Mouse (Mus musculus) kidney, embryonic 14.5 days (tissue): ENCODE measurements around the gene Atp2b2. TPM values are rescaled to one million over a fixed set of nuclear protein-coding genes. Genes with fewer than 3 reads are reported as not detected.
A peak's percentile ranks its signal among the peaks of the same experiment; 100 is the strongest.

Source experiments
- ATAC-seq: fragments of 200-750 bp; cut with Nextera tagmentation; 2 replicates; pipeline ENCODE4 v1.8.0; 2017; ENCODE audit warnings: moderate number of reproducible peaks, mild to moderate bottlenecking, moderate TSS enrichment, moderate library complexity; ENCODE audit not compliant: low FRiP score, low TSS enrichment
- H3K27ac ChIP-seq: fragments of 300-500 bp; sonication (generic); 2 replicates; pipeline ENCODE4 v1.5.1; 2014; ENCODE audit warnings: low read depth, mild to moderate bottlenecking, low read length, moderate library complexity, mixed read lengths
- H3K27me3 ChIP-seq: fragments of 300-500 bp; sonication (generic); 2 replicates; pipeline ENCODE4 v1.6.1; 2014; ENCODE audit warnings: mild to moderate bottlenecking, low read length; ENCODE audit not compliant: control insufficient read depth, insufficient read depth
- H3K36me3 ChIP-seq: fragments of 300-500 bp; sonication (generic); 2 replicates; pipeline ENCODE4 v1.6.1; 2014; ENCODE audit warnings: low read length, mixed read lengths; ENCODE audit not compliant: control insufficient read depth, insufficient read depth
- H3K4me1 ChIP-seq: fragments of 300-500 bp; sonication (generic); 2 replicates; pipeline ENCODE4 v1.6.1; 2014; ENCODE audit warnings: low read length, mixed read lengths; ENCODE audit not compliant: control insufficient read depth, insufficient read depth
- H3K4me2 ChIP-seq: fragments of 300-500 bp; sonication (generic); replicated peaks from 2 replicates; pipeline ENCODE4 v1.6.1; 2014; ENCODE audit warnings: low read depth, mild to moderate bottlenecking, low read length
- H3K4me3 ChIP-seq: fragments of 300-500 bp; sonication (generic); 2 replicates; pipeline ENCODE4 v1.5.1; 2014; ENCODE audit warnings: mild to moderate bottlenecking, low read length
- H3K9ac ChIP-seq: fragments of 300-500 bp; sonication (generic); 2 replicates; pipeline ENCODE4 v1.6.1; 2014; ENCODE audit warnings: low read depth, mild to moderate bottlenecking, low read length, moderate library complexity
- H3K9me3 ChIP-seq: fragments of 300-500 bp; sonication (generic); 2 replicates; pipeline ENCODE4 v1.6.1; 2016; ENCODE audit warnings: low read length; ENCODE audit not compliant: control insufficient read depth
- WGBS: fragments of 180-500 bp; shearing (Covaris S2); extraction: QIAGEN DNeasy Blood & Tissue Kit; methylation state at CpG from one replicate; pipeline ENCODE4 v1.1.7; 2014; 5-methylcytosine and 5-hydroxymethylcytosine counted together
- polyA plus RNA-seq: library from polyadenylated mRNA; unstranded; fragments of >200 nt; fragmentation: Nextera tagmentation; extraction: Ambion mirVana; gene quantifications from 2 replicates; pipeline ENCODE4 v1.2.1, GENCODE M21; 2014

Atp2b2 gene
- polyA plus RNA-seq, 1 experiment from 2014 or later = 0.47 TPM

GRCm38 (mm10) chr6:113787459-113787968, 254.9 kb downstream of the Atp2b2 start:
- Histone ChIP-seq H3K27me3 (0 out of 2 replicates have a peak, but pooled peaks cover 2% of the 10 kb centered on the region), H3K4me2 (no peak overlapping the region), H3K36me3 (no peaks in the 10 kb centered on the region), H3K27ac (no peak overlapping the region), H3K9ac (no peak overlapping the region), H3K4me1 (no peaks in the 10 kb centered on the region), H3K4me3 (no peak overlapping the region), H3K9me3 (no peaks in the 10 kb centered on the region)
- ATAC-seq = peak; percentile 68; the same call in 1 of the 2 replicates
- WGBS = 17% methylated on average over 6 of the region's 6 CpGs

GRCm38 (mm10) chr6:113785658-113786057, 256.8 kb downstream of the Atp2b2 start:
- Histone ChIP-seq H3K9me3 (no peaks in the 10 kb centered on the region), H3K27ac (no peak overlapping the region), H3K4me2 (no peak overlapping the region), H3K9ac (no peak overlapping the region), H3K4me3 (no peak overlapping the region), H3K27me3 (no peaks in the 10 kb centered on the region), H3K4me1 (no peaks in the 10 kb centered on the region), H3K36me3 (no peaks in the 10 kb centered on the region)
- WGBS = 83% methylated on average over 7 of the region's 7 CpGs
- ATAC-seq = no peak

GRCm38 (mm10) chr6:113778229-113778753, 264.1 kb downstream of the Atp2b2 start:
- Histone ChIP-seq H3K27me3 (no peaks in the 10 kb centered on the region), H3K4me1 (no peaks in the 10 kb centered on the region), H3K4me3 (no peak overlapping the region), H3K27ac (no peak overlapping the region), H3K4me2 (no peak overlapping the region), H3K36me3 (no peaks in the 10 kb centered on the region), H3K9me3 (no peaks in the 10 kb centered on the region), H3K9ac (no peak overlapping the region)
- no peak for ATAC-seq
- WGBS = 58% methylated on average over 7 of the region's 7 CpGs

- H3K9ac ChIP-seq = no peak overlapping the region
- H3K4me2 ChIP-seq = no peak overlapping the region
- no peaks in the 10 kb centered on the region for H3K9me3 ChIP-seq
- no peaks in the 10 kb centered on the region for H3K4me1 ChIP-seq
- WGBS = 59% methylated on average over 11 of the region's 11 CpGs
- ATAC-seq = no peak
- H3K4me3 ChIP-seq = no peak overlapping the region
- H3K36me3 ChIP-seq = no peaks in the 10 kb centered on the region
- no peaks in the 10 kb centered on the region for H3K27me3 ChIP-seq
- no peak overlapping the region for H3K27ac ChIP-seq
These were observed 273.6 kb downstream of the Atp2b2 start for GRCm38 (mm10) chr6:113768804-113769203.

GRCm38 (mm10) chr6:113761644-113762043, 280.8 kb downstream of the Atp2b2 start:
- H3K9ac ChIP-seq = no peak overlapping the region
- H3K4me2 ChIP-seq = no peak overlapping the region
- ATAC-seq = peak; percentile 78
- no peak overlapping the region for H3K4me3 ChIP-seq
- 24% methylated on average over 7 of the region's 7 CpGs for WGBS
- H3K27ac ChIP-seq = no peak overlapping the region
- no peaks in the 10 kb centered on the region for H3K27me3 ChIP-seq
- H3K4me1 ChIP-seq = no peaks in the 10 kb centered on the region
- H3K9me3 ChIP-seq = no peaks in the 10 kb centered on the region
- H3K36me3 ChIP-seq = no peaks in the 10 kb centered on the region

GRCm38 (mm10) chr6:113749119-113749685, 293.2 kb downstream of the Atp2b2 start:
- Histone ChIP-seq H3K27me3 (no peaks in the 10 kb centered on the region), H3K9ac (no peak overlapping the region), H3K4me1 (no peaks in the 10 kb centered on the region), H3K36me3 (no peaks in the 10 kb centered on the region), H3K9me3 (no peaks in the 10 kb centered on the region), H3K4me2 (no peak overlapping the region), H3K4me3 (no peak overlapping the region), H3K27ac (no peak overlapping the region)
- WGBS = 67% methylated on average over 17 of the region's 17 CpGs
- no peak for ATAC-seq

DNA sequence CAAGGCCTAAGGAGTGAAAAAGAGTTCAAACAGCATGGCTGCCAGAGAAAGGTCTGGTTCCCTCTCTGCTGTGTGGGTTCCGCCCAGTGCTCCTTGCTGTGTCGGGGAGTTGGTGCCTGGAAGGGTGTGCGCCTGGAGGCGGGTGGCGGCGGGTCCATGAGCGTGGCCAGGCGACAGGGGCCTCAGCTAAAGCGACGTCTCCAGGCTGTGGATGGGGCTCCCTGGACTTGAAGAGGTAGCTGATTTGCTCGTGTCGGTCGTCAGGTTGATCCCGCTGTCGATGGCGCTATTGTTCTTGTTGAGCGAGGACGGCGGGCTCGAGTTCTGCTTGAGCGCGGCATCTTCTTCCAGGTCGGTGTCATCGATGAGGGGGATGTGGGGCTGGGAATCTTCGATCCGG, 294.1 kb downstream of the Atp2b2 start:
- Histone ChIP-seq H3K9me3 (no peaks in the 10 kb centered on the region), H3K36me3 (no peaks in the 10 kb centered on the region), H3K4me2 (peak overlapping the region; percentile 19; the same call in 1 of the 2 replicates), H3K27me3 (no peaks in the 10 kb centered on the region), H3K9ac (no peak overlapping the region), H3K27ac (no peak overlapping the region), H3K4me3 (peak overlapping the region; percentile 8; the same call in 1 of the 2 replicates), H3K4me1 (no peaks in the 10 kb centered on the region)
- WGBS = 38% methylated on average over 26 of the region's 26 CpGs
- no peak for ATAC-seq

DNA sequence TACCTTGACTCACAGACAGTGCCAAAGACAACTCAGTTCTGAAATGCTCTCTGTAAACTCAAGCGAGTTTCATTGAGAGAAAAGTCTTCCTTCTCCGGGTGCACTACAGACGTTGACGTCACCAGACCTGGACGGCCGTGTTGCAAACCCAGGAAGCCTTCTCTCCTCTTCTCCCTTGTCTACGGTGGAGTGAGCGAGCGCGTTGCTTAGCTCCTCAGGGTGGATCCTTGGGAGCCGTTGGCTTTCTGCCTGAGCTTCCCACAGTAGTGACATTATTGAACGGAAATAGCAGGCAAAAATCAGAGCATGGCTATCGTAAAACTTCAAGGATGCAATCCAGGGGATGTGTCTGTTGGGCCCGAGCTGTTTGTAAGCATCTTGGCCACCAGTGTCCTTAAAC, 295.1 kb downstream of the Atp2b2 start:
- no peaks in the 10 kb centered on the region for H3K9me3 ChIP-seq
- H3K36me3 ChIP-seq = no peaks in the 10 kb centered on the region
- no peaks in the 10 kb centered on the region for H3K27me3 ChIP-seq
- WGBS = 89% methylated on average over 14 of the region's 14 CpGs
- no peaks in the 10 kb centered on the region for H3K4me1 ChIP-seq
- H3K27ac ChIP-seq = no peak overlapping the region
- H3K9ac ChIP-seq = no peak overlapping the region
- H3K4me2 ChIP-seq = no peak overlapping the region
- no peak overlapping the region for H3K4me3 ChIP-seq
- ATAC-seq = no peak

GRCm38 (mm10) chr6:113745117-113745516, 297.3 kb downstream of the Atp2b2 start:
- H3K36me3 ChIP-seq = no peaks in the 10 kb centered on the region
- H3K27ac ChIP-seq = no peak overlapping the region
- ATAC-seq = no peak; the same call in 1 of the 2 replicates
- H3K4me3 ChIP-seq = no peak overlapping the region
- no peaks in the 10 kb centered on the region for H3K9me3 ChIP-seq
- H3K9ac ChIP-seq = no peak overlapping the region
- H3K27me3 ChIP-seq = no peaks in the 10 kb centered on the region
- no peaks in the 10 kb centered on the region for H3K4me1 ChIP-seq
- no peak overlapping the region for H3K4me2 ChIP-seq
